Comparison of ENCODE assay signal across 8 mouse cellular contexts in genomic region chr10:5846939-5847338, GRCm38 (mm10). TPM values are rescaled to one million over a fixed set of nuclear protein-coding genes. Genes with fewer than 3 reads are reported as not detected.
DNase-seq lines count a peak whose midpoint lies in the region; ATAC-seq lines count a peak whose summit lies in the region.
"Had no signal": no experiment of that assay in that cellular context is flagged by ENCODE, and none has a peak within 500 bp of the region (broad histone marks: within the 10 kb centered on the region; RNA-seq: fewer than 3 reads in every experiment).

No protein-coding gene starts in this region.

- DNase-seq in hindbrain, embryonic 14.5 days (ENCODE audit: low spot score) = peak; percentile 84
- DNase-seq in hindbrain, embryonic 10.5 days (ENCODE audit: low spot score) = no peak
- DNase-seq in neural tube, embryonic 10.5 days (ENCODE audit: extremely low spot score, low spot score) = no peak
- peak; percentile 61 for DNase-seq in embryonic facial prominence, embryonic 14.5 days (ENCODE audit: low spot score)
- DNase-seq in spleen, postnatal 10 days (ENCODE audit: low spot score in 2 of 2) = no peak
- no peak for DNase-seq in cerebellum, adult 11 months

- no peak for ATAC-seq in hindbrain, embryonic 14.5 days (ENCODE audit: low FRiP score)
- ATAC-seq in neural tube, embryonic 15.5 days (ENCODE audit: low FRiP score) = peak; percentile 43; the same call in 1 of the 2 replicates
- no peak for ATAC-seq in embryonic facial prominence, embryonic 14.5 days (ENCODE audit: low read depth)

- H3K9ac ChIP-seq in hindbrain, embryonic 14.5 days = no peak overlapping the region
- H3K9ac ChIP-seq in neural tube, embryonic 15.5 days (replicated peaks) = no peak overlapping the region
- H3K9ac ChIP-seq in embryonic facial prominence, embryonic 14.5 days (ENCODE audit: low read depth, low read length) = no peak overlapping the region
- H3K9ac ChIP-seq: kidney, embryonic 15.5 days had no signal

- no peak overlapping the region for H3K4me2 ChIP-seq in hindbrain, embryonic 14.5 days (replicated peaks)
- H3K4me2 ChIP-seq in neural tube, embryonic 15.5 days = no peak overlapping the region
- H3K4me2 ChIP-seq in embryonic facial prominence, embryonic 14.5 days (ENCODE audit: low read depth, low read length) = no peak overlapping the region
- H3K4me2 ChIP-seq: kidney, embryonic 15.5 days had no signal

- no peaks in the 10 kb centered on the region for H3K9me3 ChIP-seq in hindbrain, embryonic 14.5 days (ENCODE audit: control insufficient read depth, low read length)
- H3K9me3 ChIP-seq in hindbrain, embryonic 10.5 days = no peaks in the 10 kb centered on the region
- no peaks in the 10 kb centered on the region for H3K9me3 ChIP-seq in neural tube, embryonic 15.5 days (replicated peaks)
- H3K9me3 ChIP-seq in embryonic facial prominence, embryonic 14.5 days (ENCODE audit: control insufficient read depth, low read length) = no peaks in the 10 kb centered on the region
- H3K9me3 ChIP-seq: kidney, embryonic 15.5 days had no signal

- no peaks in the 10 kb centered on the region for H3K4me1 ChIP-seq in hindbrain, embryonic 14.5 days (replicated peaks; ENCODE audit: control insufficient read depth, insufficient read depth, low read length)
- no peaks in the 10 kb centered on the region for H3K4me1 ChIP-seq in hindbrain, embryonic 10.5 days (replicated peaks)
- no peaks in the 10 kb centered on the region for H3K4me1 ChIP-seq in neural tube, embryonic 15.5 days
- H3K4me1 ChIP-seq in embryonic facial prominence, embryonic 14.5 days (ENCODE audit: control insufficient read depth, insufficient read depth, low read length) = no peaks in the 10 kb centered on the region
- H3K4me1 ChIP-seq: kidney, embryonic 15.5 days had no signal

- WGBS in hindbrain, embryonic 14.5 days = 34% methylated on average over 2 of the region's 2 CpGs
- WGBS in hindbrain, embryonic 10.5 days = 46% methylated on average over 2 of the region's 2 CpGs
- 32% methylated on average over 2 of the region's 2 CpGs for WGBS in neural tube, embryonic 15.5 days
- WGBS in embryonic facial prominence, embryonic 14.5 days = 26% methylated on average over 2 of the region's 2 CpGs

- H3K27me3 ChIP-seq in hindbrain, embryonic 14.5 days (ENCODE audit: control insufficient read depth, insufficient read depth, low read length) = no peaks in the 10 kb centered on the region
- no peaks in the 10 kb centered on the region for H3K27me3 ChIP-seq in hindbrain, embryonic 10.5 days (ENCODE audit: insufficient read depth, poor library complexity, severe bottlenecking)
- no peaks in the 10 kb centered on the region for H3K27me3 ChIP-seq in neural tube, embryonic 15.5 days (replicated peaks)
- no peaks in the 10 kb centered on the region for H3K27me3 ChIP-seq in embryonic facial prominence, embryonic 14.5 days (replicated peaks; ENCODE audit: control insufficient read depth, insufficient read depth, low read length)
- H3K27me3 ChIP-seq: kidney, embryonic 15.5 days had no signal

- H3K36me3 ChIP-seq in hindbrain, embryonic 14.5 days (replicated peaks; ENCODE audit: control insufficient read depth, insufficient read depth) = peaks cover 7% of the 10 kb centered on the region
- no peaks in the 10 kb centered on the region for H3K36me3 ChIP-seq in hindbrain, embryonic 10.5 days
- no peaks in the 10 kb centered on the region for H3K36me3 ChIP-seq in neural tube, embryonic 15.5 days
- H3K36me3 ChIP-seq in embryonic facial prominence, embryonic 14.5 days (ENCODE audit: control insufficient read depth, insufficient read depth, low read length) = no peaks in the 10 kb centered on the region
- H3K36me3 ChIP-seq: kidney, embryonic 15.5 days had no signal

- H3K4me3 ChIP-seq in hindbrain, embryonic 14.5 days (replicated peaks; ENCODE audit: low read length) = no peak overlapping the region
- H3K4me3 ChIP-seq in hindbrain, embryonic 10.5 days = no peak overlapping the region
- H3K4me3 ChIP-seq in neural tube, embryonic 15.5 days (replicated peaks) = no peak overlapping the region
- H3K4me3 ChIP-seq in embryonic facial prominence, embryonic 14.5 days (ENCODE audit: low read depth, low read length) = no peak overlapping the region
- H3K4me3 ChIP-seq: kidney, embryonic 15.5 days had no signal

- no peak overlapping the region for H3K27ac ChIP-seq in hindbrain, embryonic 14.5 days
- no peak overlapping the region for H3K27ac ChIP-seq in hindbrain, embryonic 10.5 days
- no peak overlapping the region for H3K27ac ChIP-seq in neural tube, embryonic 15.5 days (replicated peaks)
- H3K27ac ChIP-seq in embryonic facial prominence, embryonic 14.5 days (replicated peaks; ENCODE audit: low read depth, low read length) = no peak overlapping the region
- H3K27ac ChIP-seq: kidney, embryonic 15.5 days had no signal

RNA-seq across cellular contexts. Expression of gene Mtrf1l, which starts 23.2 kb away (rescaled TPM):
- 11.6 and 12.2 TPM in 2 replicates for polyA plus RNA-seq in hindbrain, embryonic 14.5 days (2014; fragmentation: Nextera tagmentation; extraction: Ambion mirVana)
- polyA plus RNA-seq in hindbrain, embryonic 10.5 days (2016; fragmentation: Nextera tagmentation; extraction: Ambion mirVana) = 10.5 and 14.2 TPM in 2 replicates
- 12.1 and 12.3 TPM in 2 replicates for polyA plus RNA-seq in neural tube, embryonic 15.5 days (2015; fragmentation: Nextera tagmentation; extraction: Ambion mirVana)
- 14.7 and 18.4 TPM in 2 replicates for polyA plus RNA-seq in embryonic facial prominence, embryonic 14.5 days (2014; fragmentation: Nextera tagmentation; extraction: Ambion mirVana)

RNA-seq across cellular contexts. Expression of gene Fbxo5, which starts 41.5 kb away (rescaled TPM):
- polyA plus RNA-seq in hindbrain, embryonic 14.5 days (2014; fragmentation: Nextera tagmentation; extraction: Ambion mirVana) = 9.8 and 13.7 TPM in 2 replicates
- polyA plus RNA-seq in hindbrain, embryonic 10.5 days (2016; fragmentation: Nextera tagmentation; extraction: Ambion mirVana) = 84.4 and 109 TPM in 2 replicates
- polyA plus RNA-seq in neural tube, embryonic 15.5 days (2015; fragmentation: Nextera tagmentation; extraction: Ambion mirVana) = 12.0 and 21.9 TPM in 2 replicates
- 44.8 and 56.7 TPM in 2 replicates for polyA plus RNA-seq in embryonic facial prominence, embryonic 14.5 days (2014; fragmentation: Nextera tagmentation; extraction: Ambion mirVana)

Comparison
In these comparisons a context has a peak if more than half of its experiments do, and no peak if none do; other contexts are left out.
1. DNase-seq: peak in hindbrain, embryonic 14.5 days (single experiment) and embryonic facial prominence, embryonic 14.5 days (single experiment); none in hindbrain, embryonic 10.5 days (single experiment), neural tube, embryonic 10.5 days (single experiment), spleen, postnatal 10 days (0 of 2) and cerebellum, adult 11 months (single experiment).